Mouse (Mus musculus): Measurements from ENCODE around the gene Fbxl22.

The Fbxl22 gene

GRCm38 (mm10) chr9:66514256-66514770 lies at the start of gene Fbxl22:
TSS of gene Fbxl22 (minus strand) at chr9:66514593.
- no peak for TF ChIP-seq GATA4 (IDR thresholded peaks at IDR 0.05; ENCODE audit: insufficient replicate concordance, low read length)

- no peak for TF ChIP-seq GATA4 (IDR thresholded peaks at IDR 0.05; ENCODE audit: insufficient replicate concordance, low read length)
These were observed 47.8 kb upstream of the Fbxl22 start for GRCm38 (mm10) chr9:66562215-66562614.

GRCm38 (mm10) chr9:66561496-66561895 lies 47.1 kb upstream of the Fbxl22 start:
- TF ChIP-seq GATA4 (IDR thresholded peaks at IDR 0.05; ENCODE audit: insufficient replicate concordance, low read length), result no peak

- no peak for TF ChIP-seq GATA4 (IDR thresholded peaks at IDR 0.05; ENCODE audit: insufficient replicate concordance, low read length)
These were observed 46.3 kb upstream of the Fbxl22 start for GRCm38 (mm10) chr9:66560728-66561127.

GRCm38 (mm10) chr9:66560295-66560694 lies 45.9 kb upstream of the Fbxl22 start:
- TF ChIP-seq GATA4 (IDR thresholded peaks at IDR 0.05; ENCODE audit: insufficient replicate concordance, low read length), result no peak

- TF ChIP-seq GATA4 (IDR thresholded peaks at IDR 0.05; ENCODE audit: insufficient replicate concordance, low read length), result no peak
These were observed 44.6 kb upstream of the Fbxl22 start for GRCm38 (mm10) chr9:66558971-66559370.

- TF ChIP-seq GATA4 (IDR thresholded peaks at IDR 0.05; ENCODE audit: insufficient replicate concordance, low read length), result no peak
These were observed 28.4 kb upstream of the Fbxl22 start for GRCm38 (mm10) chr9:66542785-66543184.

GRCm38 (mm10) chr9:66521595-66521994 lies 7.2 kb upstream of the Fbxl22 start:
- TF ChIP-seq GATA4 (IDR thresholded peaks at IDR 0.05; ENCODE audit: insufficient replicate concordance, low read length), result no peak

- no peak for TF ChIP-seq GATA4 (IDR thresholded peaks at IDR 0.05; ENCODE audit: insufficient replicate concordance, low read length)
These were observed 5.9 kb upstream of the Fbxl22 start for GRCm38 (mm10) chr9:66520299-66520698.

GRCm38 (mm10) chr9:66518901-66519300 lies 4.5 kb upstream of the Fbxl22 start:
- no peak for TF ChIP-seq GATA4 (IDR thresholded peaks at IDR 0.05; ENCODE audit: insufficient replicate concordance, low read length)

- TF ChIP-seq GATA4 (IDR thresholded peaks at IDR 0.05; ENCODE audit: insufficient replicate concordance, low read length), result no peak
These were observed 3.9 kb upstream of the Fbxl22 start for GRCm38 (mm10) chr9:66518251-66518650.

GRCm38 (mm10) chr9:66517746-66518145 lies 3.4 kb upstream of the Fbxl22 start:
- no peak for TF ChIP-seq GATA4 (IDR thresholded peaks at IDR 0.05; ENCODE audit: insufficient replicate concordance, low read length)

- TF ChIP-seq GATA4 (IDR thresholded peaks at IDR 0.05; ENCODE audit: insufficient replicate concordance, low read length), result no peak
These were observed 2.0 kb upstream of the Fbxl22 start for GRCm38 (mm10) chr9:66516296-66516940.

- TF ChIP-seq GATA4 (IDR thresholded peaks at IDR 0.05; ENCODE audit: insufficient replicate concordance, low read length), result no peak
These were observed 1.4 kb upstream of the Fbxl22 start for GRCm38 (mm10) chr9:66515680-66516210.

GRCm38 (mm10) chr9:66515115-66515514 lies 722 bp upstream of the Fbxl22 start:
- TF ChIP-seq GATA4 (IDR thresholded peaks at IDR 0.05; ENCODE audit: insufficient replicate concordance, low read length), result no peak

- no peak for TF ChIP-seq GATA4 (IDR thresholded peaks at IDR 0.05; ENCODE audit: insufficient replicate concordance, low read length)
These were observed 635 bp downstream of the Fbxl22 start for GRCm38 (mm10) chr9:66513661-66514255.

Measured in liver, adult (tissue).